Mouse (Mus musculus) liver, embryonic 13.5 days (tissue): Measurements from ENCODE around the gene Mrps25. TPM values are rescaled to one million over a fixed set of nuclear protein-coding genes. Genes with fewer than 3 reads are reported as not detected.

Source experiments
- ATAC-seq: fragments of 200-750 bp; cut with Nextera tagmentation; 2 replicates; pipeline ENCODE4 v1.8.0; 2017; ENCODE audit warnings: low read depth, mild to moderate bottlenecking, moderate number of reproducible peaks, moderate library complexity
- DNase-seq: peaks from one replicate; pipeline ENCODE4 v3.0.0; 2022
- H3K27ac ChIP-seq: fragments of 300-500 bp; sonication (generic); 2 replicates; pipeline ENCODE4 v1.5.1; 2015; ENCODE audit warnings: moderate library complexity, mild to moderate bottlenecking, inconsistent platforms
- H3K27me3 ChIP-seq: fragments of 300-500 bp; sonication (generic); 2 replicates; pipeline ENCODE4 v1.6.1; 2015; ENCODE audit warnings: mild to moderate bottlenecking, inconsistent platforms
- H3K36me3 ChIP-seq: fragments of 300-500 bp; sonication (generic); 2 replicates; pipeline ENCODE4 v1.6.1; 2015; ENCODE audit warnings: mild to moderate bottlenecking, inconsistent platforms
- H3K4me1 ChIP-seq: fragments of 300-500 bp; sonication (generic); replicated peaks from 2 replicates; pipeline ENCODE4 v1.6.1; 2015; ENCODE audit warnings: inconsistent platforms
- H3K4me2 ChIP-seq: fragments of 300-500 bp; sonication (generic); 2 replicates; pipeline ENCODE4 v1.6.1; 2015; ENCODE audit warnings: inconsistent platforms, mild to moderate bottlenecking, moderate library complexity
- H3K4me3 ChIP-seq: fragments of 300-500 bp; sonication (generic); replicated peaks from 2 replicates; pipeline ENCODE4 v1.5.1; 2015; ENCODE audit warnings: mild to moderate bottlenecking, inconsistent platforms
- H3K9ac ChIP-seq: fragments of 300-500 bp; sonication (generic); 2 replicates; pipeline ENCODE4 v1.6.1; 2015; ENCODE audit warnings: mild to moderate bottlenecking, inconsistent platforms
- H3K9me3 ChIP-seq: fragments of 300-500 bp; sonication (generic); replicated peaks from 2 replicates; pipeline ENCODE4 v1.6.1; 2016; ENCODE audit warnings: inconsistent platforms
- WGBS: fragments of 180-500 bp; shearing (Covaris S2); methylation state at CpG from one replicate; pipeline ENCODE4 v1.1.7; 2015; ENCODE audit not compliant: insufficient replicate concordance; 5-methylcytosine and 5-hydroxymethylcytosine counted together
- polyA plus RNA-seq: library from polyadenylated mRNA; unstranded; fragments of >200 nt; fragmentation: Nextera tagmentation; extraction: Ambion mirVana; gene quantifications from 2 replicates; pipeline ENCODE4 v1.2.1, GENCODE M21; 2015

Mrps25 gene
- polyA plus RNA-seq, 1 experiment from 2014 or later = 64.2 TPM

GRCm38 (mm10) chr6:92126861-92127468 lies 56.9 kb downstream of the Mrps25 start:
- no peaks in the 10 kb centered on the region for H3K27me3 ChIP-seq
- DNase-seq = no peak
- H3K36me3 ChIP-seq = no peaks in the 10 kb centered on the region
- no peak overlapping the region for H3K4me2 ChIP-seq
- H3K4me1 ChIP-seq = peaks cover 9% of the 10 kb centered on the region
- H3K9me3 ChIP-seq = no peaks in the 10 kb centered on the region
- ATAC-seq = no peak
- no peak overlapping the region for H3K9ac ChIP-seq
- no peak overlapping the region for H3K27ac ChIP-seq
- no peak overlapping the region for H3K4me3 ChIP-seq
- 84% methylated on average over 1 of the region's 1 CpGs for WGBS

GRCm38 (mm10) chr6:92124547-92124946 lies 59.3 kb downstream of the Mrps25 start:
- H3K4me3 ChIP-seq = no peak overlapping the region
- DNase-seq (no peak), ATAC-seq (no peak)
- no peaks in the 10 kb centered on the region for H3K9me3 ChIP-seq
- no peak overlapping the region for H3K9ac ChIP-seq
- no peak overlapping the region for H3K27ac ChIP-seq
- no peaks in the 10 kb centered on the region for H3K27me3 ChIP-seq
- no peak overlapping the region for H3K4me2 ChIP-seq
- H3K4me1 ChIP-seq = no peaks in the 10 kb centered on the region
- H3K36me3 ChIP-seq = no peaks in the 10 kb centered on the region

Other genes with a start within 250 kb of the Mrps25 start
- 2.4 and 2.7 TPM in 2 replicates for gene Fgd5, start 205.2 kb downstream of the Mrps25 start, polyA plus RNA-seq
- gene Nr2c2, start 92.6 kb downstream of the Mrps25 start, polyA plus RNA-seq = 5.6 and 6.4 TPM in 2 replicates
- 8.9 and 12.3 TPM in 2 replicates for gene Rbsn, start 30.9 kb upstream of the Mrps25 start, polyA plus RNA-seq
- not detected in 2 replicates for gene Trh, start 60.6 kb upstream of the Mrps25 start, polyA plus RNA-seq